Mouse (Mus musculus): ENCODE measurements around the gene Rnd1. TPM values are rescaled to one million over a fixed set of nuclear protein-coding genes. Genes with fewer than 3 reads are reported as not detected.
A peak's percentile ranks its signal among the peaks of the same experiment; 100 is the strongest.

Gene Rnd1
- total RNA-seq, 2 experiments from 2014 or later = 6.4 to 6.9 TPM

DNA sequence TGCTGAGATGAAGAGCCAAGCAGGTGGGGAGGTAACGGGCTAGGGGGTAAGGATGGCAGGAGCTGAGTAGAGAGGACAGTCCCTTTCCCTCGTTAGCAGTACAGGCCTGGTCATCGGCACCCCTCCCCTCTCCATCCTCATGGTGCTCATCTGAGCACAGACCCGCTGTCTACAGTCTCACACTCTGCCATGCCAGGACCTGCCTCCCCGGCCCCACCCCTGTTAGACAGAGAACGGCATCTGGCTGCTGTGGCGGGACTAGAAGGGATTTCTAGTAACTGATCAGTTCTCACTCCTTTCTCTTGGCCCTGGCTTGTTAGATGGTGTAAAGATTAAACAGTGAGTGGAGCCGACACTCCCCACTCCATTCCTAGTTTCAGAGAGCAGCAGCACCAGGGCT lies 30.5 kb downstream of the Rnd1 start:
- TF ChIP-seq CTCF (conservative IDR thresholded peaks at IDR 0.05) = no peak
- H3K4me3 ChIP-seq = no peak overlapping the region
- H3K27ac ChIP-seq = peak overlapping the region; percentile 18; the same call in 1 of the 2 replicates
- no peak for DNase-seq (ENCODE audit: low spot score in 2 of 2)

DNA sequence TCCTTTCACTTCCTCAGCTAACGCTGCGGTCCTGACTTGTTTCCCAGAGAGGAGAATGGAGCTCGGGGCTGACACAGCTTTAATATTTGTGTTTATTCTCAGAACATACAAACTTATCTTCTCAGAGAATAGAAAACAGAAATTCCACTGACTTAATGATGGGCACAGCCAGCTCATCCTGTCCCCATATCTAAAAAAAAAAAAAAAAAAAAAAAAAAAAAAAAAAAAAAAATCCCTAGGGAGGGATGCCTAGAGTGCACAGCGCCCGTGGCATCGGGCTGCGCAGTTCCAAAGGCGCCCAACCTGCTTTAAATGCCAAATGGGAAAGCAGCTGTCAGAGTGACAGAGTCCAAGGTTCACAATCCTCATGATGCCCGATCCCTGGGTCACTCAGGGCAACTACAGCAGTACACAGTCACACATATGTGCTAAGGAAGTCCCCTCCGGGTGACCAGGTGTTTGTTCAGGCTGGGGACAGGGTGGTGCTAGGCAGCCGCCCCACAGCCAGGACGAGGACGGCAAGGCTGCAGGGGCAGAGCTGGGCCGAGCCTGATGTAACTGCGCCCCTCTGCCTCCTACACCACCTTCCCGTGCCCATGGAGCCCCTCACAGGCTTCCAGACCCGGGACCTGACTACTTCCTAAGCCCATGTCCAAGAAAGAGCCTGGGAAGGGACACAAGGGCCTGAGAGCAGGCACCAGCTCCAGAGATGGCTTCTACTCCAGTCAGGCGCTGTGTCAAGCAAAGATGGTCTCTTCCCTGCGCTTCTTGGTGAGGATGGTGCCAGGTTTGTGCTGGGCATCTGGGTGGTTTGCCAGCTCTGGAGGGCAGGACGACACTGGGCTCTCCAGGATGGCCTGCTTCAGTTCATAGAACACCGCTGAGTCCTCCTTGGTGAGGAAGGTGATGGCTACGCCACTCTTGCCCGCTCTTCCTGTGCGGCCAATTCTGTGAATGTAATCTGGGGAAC lies 31.9 kb downstream of the Rnd1 start:
- DNase-seq (ENCODE audit: low spot score in 2 of 2) = no peak
- no peak for TF ChIP-seq CTCF (conservative IDR thresholded peaks at IDR 0.05)
- no peak overlapping the region for H3K4me3 ChIP-seq
- H3K27ac ChIP-seq = peak overlapping the region; percentile 63; the same call in 1 of the 2 replicates

DNA sequence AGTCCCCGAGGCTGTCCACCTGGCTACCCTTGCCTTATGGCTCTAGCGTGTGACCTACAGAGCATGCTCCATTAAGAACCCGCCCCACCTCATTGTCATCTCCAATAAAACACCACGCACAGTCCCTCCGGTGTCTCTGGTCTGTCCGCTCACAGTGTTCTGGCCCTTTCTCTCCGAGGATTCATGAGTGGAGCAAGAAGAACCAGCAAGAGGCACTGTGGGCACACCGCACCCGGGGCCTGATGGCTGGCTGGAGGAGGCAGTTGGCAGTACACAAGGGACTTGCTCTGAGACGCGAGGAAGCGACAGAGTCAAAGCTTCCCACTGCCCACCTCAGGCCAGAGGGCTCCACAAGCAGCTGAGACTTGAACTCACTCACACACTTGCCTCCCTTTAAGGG lies 32.9 kb downstream of the Rnd1 start:
- Histone ChIP-seq H3K27ac (peak overlapping the region; percentile 63; the same call in 1 of the 2 replicates), H3K4me3 (no peak overlapping the region)
- DNase-seq (ENCODE audit: low spot score in 2 of 2) = no peak
- TF ChIP-seq CTCF (conservative IDR thresholded peaks at IDR 0.05) = no peak

DNA sequence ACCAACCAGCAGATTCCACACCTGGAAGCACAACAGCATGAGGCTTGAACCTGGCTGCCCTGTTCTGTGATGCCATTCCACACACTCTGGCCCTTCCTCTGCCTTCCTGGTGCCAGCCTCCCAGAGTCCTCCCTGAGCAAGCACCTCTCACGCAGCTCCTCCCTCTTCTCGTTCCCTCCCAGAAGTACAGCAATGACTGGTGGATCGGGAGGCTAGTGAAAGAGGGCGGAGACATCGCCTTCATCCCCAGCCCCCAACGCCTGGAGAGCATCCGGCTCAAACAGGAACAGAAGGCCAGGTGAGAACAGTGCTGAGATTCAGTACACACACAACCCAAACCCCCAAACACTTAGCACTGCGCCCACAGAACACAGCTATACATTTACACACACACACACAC lies 37.1 kb downstream of the Rnd1 start:
- H3K4me3 ChIP-seq = no peak overlapping the region
- no peak for DNase-seq (ENCODE audit: low spot score in 2 of 2)
- H3K27ac ChIP-seq = no peak overlapping the region
- TF ChIP-seq CTCF (conservative IDR thresholded peaks at IDR 0.05) = no peak

DNA sequence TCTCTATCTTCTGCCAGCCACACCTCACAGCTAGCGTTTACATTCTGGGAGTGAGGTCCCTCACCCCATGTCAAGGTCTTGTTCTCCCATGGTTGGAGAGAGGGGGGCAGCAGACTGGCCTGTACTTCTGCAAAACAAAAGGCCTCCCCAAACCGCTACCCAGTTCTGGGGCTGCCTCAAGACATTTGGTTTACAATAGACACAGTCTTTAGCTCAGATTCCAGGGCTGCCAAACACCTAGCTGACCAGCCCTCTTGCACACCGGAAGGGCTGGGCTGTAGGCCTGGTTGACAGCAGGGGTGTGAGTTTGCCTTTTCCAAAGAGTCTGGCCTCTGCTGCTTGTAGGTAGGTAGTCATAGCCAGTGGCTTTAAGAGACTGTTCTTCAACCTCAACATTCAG lies 40.1 kb downstream of the Rnd1 start:
- no peak overlapping the region; the same call in 1 of the 2 replicates for H3K4me3 ChIP-seq
- no peak overlapping the region for H3K27ac ChIP-seq
- no peak for DNase-seq (ENCODE audit: low spot score in 2 of 2)
- no peak for TF ChIP-seq CTCF (conservative IDR thresholded peaks at IDR 0.05)

DNA sequence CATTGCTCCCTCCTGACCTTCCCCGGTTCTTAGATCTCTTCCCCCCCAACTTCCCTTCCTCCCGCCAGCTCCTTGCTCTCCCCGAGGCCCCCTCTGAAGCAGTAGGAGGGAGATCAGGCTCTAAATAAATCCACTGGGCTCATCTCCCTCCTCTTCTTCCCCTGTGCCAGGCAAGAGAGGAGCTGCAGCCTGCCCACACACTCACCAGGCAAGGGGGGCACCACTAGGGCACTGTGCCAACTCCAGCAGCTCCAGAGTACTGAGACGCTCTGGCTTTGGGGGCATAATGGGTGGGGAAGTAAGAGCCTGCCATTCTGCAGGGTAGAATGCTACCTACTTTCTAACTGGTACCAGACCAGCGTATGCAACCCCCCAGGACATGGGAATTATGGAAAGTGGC lies 40.7 kb downstream of the Rnd1 start:
- no peak for DNase-seq (ENCODE audit: low spot score in 2 of 2)
- Histone ChIP-seq H3K27ac (peak overlapping the region; percentile 84; the same call in 1 of the 2 replicates), H3K4me3 (peak overlapping the region; percentile 67)
- TF ChIP-seq CTCF (conservative IDR thresholded peaks at IDR 0.05) = no peak

DNA sequence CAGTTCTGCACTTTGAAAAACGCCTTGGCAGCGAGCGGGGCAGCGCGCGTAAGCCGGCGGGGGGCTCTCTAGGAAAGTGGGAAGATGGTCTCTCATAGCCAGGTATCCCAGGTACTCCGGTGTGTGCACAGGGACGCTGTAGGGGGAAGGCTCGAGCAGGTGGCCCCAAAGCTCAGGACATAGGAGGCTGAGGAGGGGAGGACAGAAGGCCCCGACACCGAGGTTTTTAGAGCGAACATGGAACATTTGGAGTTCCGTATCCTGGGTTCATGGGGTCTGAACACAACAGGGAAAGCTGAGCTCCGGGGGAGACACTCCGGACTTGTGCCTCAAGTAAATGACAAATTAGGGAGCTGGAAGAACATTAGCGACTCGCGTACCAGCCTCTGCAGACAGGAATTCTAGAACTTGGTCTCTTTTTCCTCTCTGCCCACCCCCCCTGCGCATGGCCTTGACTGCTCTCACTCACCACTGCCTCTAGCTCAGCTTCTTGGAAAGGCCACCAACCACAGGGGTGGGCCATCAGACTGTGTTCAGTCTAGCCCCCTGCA lies 41.9 kb downstream of the Rnd1 start:
- peak overlapping the region; percentile 67 for H3K4me3 ChIP-seq
- H3K27ac ChIP-seq = peak overlapping the region; percentile 84
- no peak for TF ChIP-seq CTCF (conservative IDR thresholded peaks at IDR 0.05)
- no peak for DNase-seq (ENCODE audit: low spot score in 2 of 2)

DNA sequence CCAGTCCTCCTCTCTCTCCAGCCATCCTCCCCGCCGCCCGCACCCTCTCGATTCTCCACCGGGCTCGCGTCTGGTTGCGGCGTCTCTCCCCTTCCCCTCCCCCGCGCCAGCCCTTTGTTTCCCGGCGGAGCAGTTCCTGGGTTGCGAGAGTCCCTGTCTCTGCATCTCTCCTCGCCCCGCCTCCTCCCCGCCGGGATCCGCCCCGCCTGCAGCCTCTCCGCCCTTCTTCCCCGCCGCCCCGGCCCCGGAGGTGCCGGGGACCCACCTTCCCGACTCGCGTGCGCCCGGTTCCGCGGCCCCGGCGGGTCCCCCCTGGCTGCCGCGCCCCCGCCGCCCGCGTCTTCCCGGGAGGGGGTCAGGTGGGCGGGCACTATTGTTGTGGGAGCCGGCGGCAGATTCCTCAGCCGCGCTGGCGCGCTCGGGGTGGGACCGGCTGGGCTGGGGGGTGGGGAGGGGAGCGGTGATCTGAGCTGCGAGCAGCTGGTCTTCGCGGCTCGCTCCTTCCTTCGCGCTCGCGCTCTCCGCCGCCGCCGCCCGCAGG lies 42.6 kb downstream of the Rnd1 start:
- Histone ChIP-seq H3K27ac (peak overlapping the region; percentile 84), H3K4me3 (peak overlapping the region; percentile 67)
- DNase-seq (ENCODE audit: low spot score in 2 of 2) = peak; percentile 74 to 85
- no peak for TF ChIP-seq CTCF (conservative IDR thresholded peaks at IDR 0.05)

DNA sequence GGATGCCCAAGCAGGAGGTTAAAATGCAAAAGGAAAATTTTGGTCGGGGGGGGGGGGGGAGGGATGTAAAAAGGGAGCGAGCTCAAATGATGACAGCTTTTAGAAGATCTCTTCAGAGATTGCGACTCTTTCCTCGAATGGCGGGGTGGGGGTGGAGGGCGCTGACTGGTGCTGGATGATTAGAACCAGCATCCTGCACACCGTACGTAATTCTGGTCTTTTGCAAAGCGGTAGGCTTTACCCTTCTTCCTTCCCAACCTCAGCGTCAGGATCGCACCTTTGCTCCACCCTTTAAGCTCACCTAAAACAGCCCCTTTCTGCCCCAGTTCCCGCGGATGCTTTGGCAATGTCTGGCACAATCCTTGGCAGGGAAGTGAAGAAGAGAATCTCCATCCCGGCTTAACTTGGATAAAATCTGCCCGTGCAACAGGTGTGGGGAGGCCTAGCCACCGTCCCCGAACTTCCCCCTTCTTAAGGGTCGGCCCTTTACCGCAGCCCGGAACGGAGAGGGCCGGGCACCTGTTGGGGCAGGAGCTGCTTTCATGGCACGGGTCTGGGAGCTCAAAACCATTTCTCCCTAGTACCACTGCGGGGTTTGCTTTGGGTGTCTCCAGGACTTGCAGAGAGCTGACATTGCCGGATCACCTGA lies 43.3 kb downstream of the Rnd1 start:
- no peak for DNase-seq (ENCODE audit: low spot score in 2 of 2)
- Histone ChIP-seq H3K27ac (peak overlapping the region; percentile 84), H3K4me3 (peak overlapping the region; percentile 67)
- TF ChIP-seq CTCF (conservative IDR thresholded peaks at IDR 0.05) = no peak

DNA sequence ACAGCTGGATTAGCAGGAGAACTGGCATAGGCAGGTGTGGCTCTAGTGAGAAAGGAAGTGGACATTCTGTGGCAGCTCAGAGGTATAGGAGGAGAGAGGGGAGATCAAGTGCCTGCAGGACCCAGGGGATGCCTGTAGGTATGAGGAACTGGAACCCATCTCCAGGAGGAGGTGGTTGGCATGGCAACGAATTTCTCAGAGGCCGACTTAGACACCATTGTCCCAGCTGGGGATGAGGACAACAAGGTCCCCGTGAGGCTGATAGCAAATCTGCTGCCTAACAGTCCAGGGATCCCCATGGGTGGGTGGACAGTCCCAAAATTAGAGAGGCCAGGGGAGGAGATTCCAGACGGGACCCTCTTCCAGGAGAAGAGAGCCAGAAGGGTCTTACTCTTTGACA lies 44.3 kb downstream of the Rnd1 start:
- no peak for DNase-seq (ENCODE audit: low spot score in 2 of 2)
- no peak for TF ChIP-seq CTCF (conservative IDR thresholded peaks at IDR 0.05)
- H3K27ac ChIP-seq = no peak overlapping the region
- H3K4me3 ChIP-seq = peak overlapping the region; percentile 53; the same call in 1 of the 2 replicates

DNA sequence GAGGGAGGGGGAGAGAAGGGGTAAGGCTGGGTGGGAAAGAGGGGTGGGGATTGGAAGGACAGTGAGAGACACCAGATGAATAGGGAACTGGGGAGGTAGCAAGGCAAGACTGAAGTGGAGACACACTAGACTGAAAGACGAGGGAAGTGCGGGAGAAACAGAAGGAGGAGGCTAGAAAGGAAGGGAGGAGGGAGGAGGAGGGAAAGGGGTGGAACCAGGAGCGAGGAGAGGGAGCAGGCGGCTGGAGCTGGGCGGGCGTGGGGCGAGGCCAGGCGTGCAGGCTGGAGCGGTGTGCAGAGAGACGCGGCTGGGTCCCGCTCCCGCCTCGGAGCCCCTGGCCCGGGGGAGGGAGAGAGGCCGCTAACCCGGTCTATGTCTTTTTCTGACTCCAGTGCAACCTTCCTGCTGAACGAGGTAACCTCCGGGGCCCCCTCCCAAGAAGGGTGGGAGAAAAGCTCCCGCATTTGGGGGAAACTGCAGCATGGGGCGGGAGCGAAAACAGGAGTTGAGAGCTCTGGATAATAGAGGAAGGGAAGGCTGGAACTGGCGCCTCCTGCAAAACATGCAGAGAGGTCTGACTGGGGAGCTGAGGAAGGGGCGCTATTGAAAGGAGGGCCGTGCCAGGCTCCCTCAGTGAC lies 45.0 kb downstream of the Rnd1 start:
- H3K4me3 ChIP-seq = peak overlapping the region; percentile 53
- no peak for TF ChIP-seq CTCF (conservative IDR thresholded peaks at IDR 0.05)
- DNase-seq (ENCODE audit: low spot score in 2 of 2) = peak in 1 of 2 experiments; percentile 65
- no peak overlapping the region for H3K27ac ChIP-seq

DNA sequence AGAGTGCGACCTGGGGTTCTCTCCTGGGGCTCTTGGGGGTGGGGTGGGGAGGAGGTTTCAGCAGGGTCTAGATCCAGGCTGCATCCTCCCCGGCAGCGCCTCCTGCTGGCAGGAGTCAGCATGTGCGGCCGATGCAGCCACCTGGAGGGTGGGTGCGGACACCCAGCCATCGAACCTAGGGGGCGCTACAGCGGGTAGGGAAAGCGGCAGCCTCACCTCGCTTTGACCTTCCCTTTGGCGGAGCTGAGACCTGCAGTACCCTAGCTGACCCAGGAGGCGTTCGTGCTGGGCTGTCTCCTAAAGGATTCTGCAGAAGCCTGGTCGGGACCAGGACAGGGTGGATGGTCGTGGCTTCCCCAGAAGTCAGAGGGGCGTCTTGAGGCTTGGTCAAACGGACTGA lies 45.8 kb downstream of the Rnd1 start:
- H3K27ac ChIP-seq = no peak overlapping the region

More for the DNA sequence above, 45.8 kb downstream of the Rnd1 start:
- peak; percentile 99 for TF ChIP-seq CTCF (conservative IDR thresholded peaks at IDR 0.05)
- DNase-seq (ENCODE audit: low spot score in 2 of 2) = peak in 1 of 2 experiments; percentile 78
- no peak overlapping the region; the same call in 1 of the 2 replicates for H3K4me3 ChIP-seq

All from layer of hippocampus, adult 2 months (tissue).